Mouse (Mus musculus) heart, postnatal 10 days (tissue): ENCODE results near the gene Mybph. TPM values are rescaled to one million over a fixed set of nuclear protein-coding genes. Genes with fewer than 3 reads are reported as not detected.
"Not testable (repeated sequence)": the region's sequence is repeated elsewhere in the genome, so short reads cannot be mapped to it uniquely, and the experiment has no call there.

Experiments used
- DNase-seq, 2 experiments: peaks; one replicate each; pipeline ENCODE4 v3.0.0; 2021
- intact Hi-C: fragments of 180-260 bp; cut with DNase I; formaldehyde crosslinking; loops from one replicate; pipeline ENCODE4 v1.15.1; 2025
- total RNA-seq, 2 experiments: library from RNA; stranded (reverse); gene quantifications; 2 replicates each; pipeline ENCODE4 v1.2.3; 2021

The Mybph gene
- total RNA-seq, 2 experiments from 2014 or later = 0.32 TPM; not detected in 1

GRCm38 (mm10) chr1:134230638-134231228, 37.5 kb downstream of the Mybph start:
- peak; percentile 24 to 41 for DNase-seq
- intact Hi-C loops = no loop called here

- intact Hi-C loops = no loop called here
- peak; percentile 73 to 80 for DNase-seq
Measured at GRCm38 (mm10) chr1:134231270-134231669, 38.0 kb downstream of the Mybph start.

GRCm38 (mm10) chr1:134231681-134232080, 38.4 kb downstream of the Mybph start:
- intact Hi-C loops = no loop called here
- DNase-seq = no peak

- intact Hi-C loops = no loop called here
- DNase-seq = peak; percentile 21 to 38
Measured at GRCm38 (mm10) chr1:134232326-134232725, 39.1 kb downstream of the Mybph start.

- intact Hi-C loops = no loop called here
- DNase-seq = peak; percentile 56 to 62
Measured at GRCm38 (mm10) chr1:134232778-134233531, 39.7 kb downstream of the Mybph start.

- DNase-seq = no peak
- intact Hi-C loops = no loop called here
Measured at GRCm38 (mm10) chr1:134233681-134234454, 40.6 kb downstream of the Mybph start.

GRCm38 (mm10) chr1:134234455-134235390, 41.5 kb downstream of the Mybph start:
- peak; percentile 79 to 80 for DNase-seq
- intact Hi-C loops = no loop called here

- DNase-seq = no peak
- intact Hi-C loops = no loop called here
Measured at GRCm38 (mm10) chr1:134235391-134235921, 42.2 kb downstream of the Mybph start, which contains the start of gene Adora1. Adora1 (minus strand) TSS chr1:134235431.

GRCm38 (mm10) chr1:134236142-134236541, 42.9 kb downstream of the Mybph start:
- intact Hi-C loops = no loop called here
- DNase-seq = no peak

- intact Hi-C loops = no loop called here
- DNase-seq = no peak
Measured at GRCm38 (mm10) chr1:134237438-134237837, 44.2 kb downstream of the Mybph start.

GRCm38 (mm10) chr1:134240701-134241100, 47.5 kb downstream of the Mybph start:
- intact Hi-C loops = no loop called here
- no peak for DNase-seq

- DNase-seq = no peak
- intact Hi-C loops = no loop called here
Measured at GRCm38 (mm10) chr1:134241298-134241697, 48.0 kb downstream of the Mybph start.

GRCm38 (mm10) chr1:134242286-134242685, 49.0 kb downstream of the Mybph start:
- no peak for DNase-seq
- intact Hi-C loops = no loop called here

- no peak for DNase-seq
- intact Hi-C loops = no loop called here
Measured at GRCm38 (mm10) chr1:134243505-134243904, 50.3 kb downstream of the Mybph start.

- DNase-seq = peak; percentile 94 to 96
- intact Hi-C loops = loop anchor here (1.0 to 2.0 kb wide), 3 partner anchors 47 to 93 kb away; no protein-coding TSS in a partner anchor
Measured at GRCm38 (mm10) chr1:134243948-134244914, 51.0 kb downstream of the Mybph start.

GRCm38 (mm10) chr1:134245004-134245717, 51.9 kb downstream of the Mybph start:
- DNase-seq = no peak
- intact Hi-C loops = loop anchor here (2.0 to 5.0 kb wide), 2 partner anchors 47 to 48 kb away; no protein-coding TSS in a partner anchor

- peak; percentile 65 to 73 for DNase-seq
Measured at GRCm38 (mm10) chr1:134246590-134246989, 53.3 kb downstream of the Mybph start.

GRCm38 (mm10) chr1:134249681-134250080, 56.4 kb downstream of the Mybph start:
- DNase-seq = not testable (repeated sequence)
- intact Hi-C loops = loop anchor here (5.0 kb wide), 1 partner anchor 43 kb away; no protein-coding TSS in a partner anchor

More at GRCm38 (mm10) chr1:134246590-134246989, 53.3 kb downstream of the Mybph start:
- intact Hi-C loops = loop anchor here (5.0 kb wide), 1 partner anchor 46 kb away; no protein-coding TSS in a partner anchor
